Mouse (Mus musculus) intestine, embryonic 14.5 days (tissue): ENCODE results near the gene 1700003F12Rik. TPM values are rescaled to one million over a fixed set of nuclear protein-coding genes. Genes with fewer than 3 reads are reported as not detected.

Source experiments
- ATAC-seq: fragments of 200-750 bp; cut with Nextera tagmentation; replicated peaks from 2 replicates; pipeline ENCODE4 v1.8.0; 2017; ENCODE audit warnings: low read depth, moderate number of reproducible peaks, moderate TSS enrichment, moderate library complexity; ENCODE audit not compliant: low FRiP score, low TSS enrichment
- DNase-seq: peaks from one replicate; pipeline ENCODE4 v3.0.0-alpha.2; 2018; ENCODE audit warnings: low spot score
- H3K27ac ChIP-seq: fragments of 300-500 bp; sonication (generic); 2 replicates; pipeline ENCODE4 v1.5.1; 2014; ENCODE audit warnings: low read depth, mild to moderate bottlenecking, control low read depth
- H3K27me3 ChIP-seq: fragments of 300-500 bp; sonication (generic); replicated peaks from 2 replicates; pipeline ENCODE4 v1.6.1; 2014; ENCODE audit warnings: low read length, control low read depth; ENCODE audit not compliant: control insufficient read depth, insufficient read depth
- H3K36me3 ChIP-seq: fragments of 300-500 bp; sonication (generic); 2 replicates; pipeline ENCODE4 v1.6.1; 2014; ENCODE audit warnings: low read length, control low read depth; ENCODE audit not compliant: control insufficient read depth, insufficient read depth
- H3K4me1 ChIP-seq: fragments of 300-500 bp; sonication (generic); replicated peaks from 2 replicates; pipeline ENCODE4 v1.6.1; 2014; ENCODE audit warnings: low read length, control low read depth, mixed read lengths; ENCODE audit not compliant: control insufficient read depth, insufficient read depth
- H3K4me2 ChIP-seq: fragments of 300-500 bp; sonication (generic); 2 replicates; pipeline ENCODE4 v1.6.1; 2014; ENCODE audit warnings: low read length
- H3K4me3 ChIP-seq: fragments of 300-500 bp; sonication (generic); 2 replicates; pipeline ENCODE4 v1.5.1; 2014; ENCODE audit warnings: low read depth, low read length, control low read depth, mixed read lengths
- H3K9ac ChIP-seq: fragments of 300-500 bp; sonication (generic); 2 replicates; pipeline ENCODE4 v1.6.1; 2014; ENCODE audit warnings: mild to moderate bottlenecking, low read length
- H3K9me3 ChIP-seq: fragments of 300-500 bp; sonication (generic); 2 replicates; pipeline ENCODE4 v1.6.1; 2016; ENCODE audit warnings: low read length, control low read depth; ENCODE audit not compliant: control insufficient read depth
- WGBS: fragments of 180-500 bp; shearing (Covaris S2); extraction: QIAGEN DNeasy Blood & Tissue Kit; methylation state at CpG from one replicate; pipeline ENCODE4 v1.1.7; 2014; 5-methylcytosine and 5-hydroxymethylcytosine counted together
- polyA plus RNA-seq: library from polyadenylated mRNA; unstranded; fragments of >200 nt; fragmentation: Nextera tagmentation; extraction: Ambion mirVana; gene quantifications from 2 replicates; pipeline ENCODE4 v1.2.1, GENCODE M21; 2014

Gene 1700003F12Rik
- polyA plus RNA-seq, 1 experiment from 2014 or later: 0.55 TPM

DNA sequence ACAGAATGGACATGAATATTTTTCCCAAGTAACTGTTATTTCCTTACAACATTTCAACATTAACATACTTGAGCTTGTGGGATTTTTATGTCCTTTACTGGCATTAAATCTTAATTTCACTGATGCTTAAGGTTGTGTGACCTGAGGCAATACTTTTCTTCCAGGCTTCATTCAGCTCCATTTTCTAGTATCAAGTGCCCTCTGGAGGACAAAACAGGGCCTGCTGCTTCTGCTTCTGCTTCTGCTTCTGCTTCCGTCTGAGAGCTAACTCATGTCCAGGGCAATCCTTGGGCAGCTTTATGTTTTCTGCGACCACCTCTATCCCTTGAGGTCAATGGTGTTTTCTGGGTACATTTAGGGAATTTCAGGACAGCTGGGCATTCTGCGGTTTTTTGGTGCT is 7.2 kb upstream of the 1700003F12Rik start:
- peaks cover 26% of the 10 kb centered on the region for H3K36me3 ChIP-seq
- DNase-seq (no peak), ATAC-seq (no peak)
- no peaks in the 10 kb centered on the region for H3K27me3 ChIP-seq
- no peak overlapping the region for H3K27ac ChIP-seq
- no peak overlapping the region for H3K9ac ChIP-seq
- H3K4me3 ChIP-seq: no peak overlapping the region
- H3K4me1 ChIP-seq: peaks cover 9% of the 10 kb centered on the region; the same call in 1 of the 2 replicates
- H3K4me2 ChIP-seq: no peak overlapping the region
- no peaks in the 10 kb centered on the region for H3K9me3 ChIP-seq
- WGBS: 83% methylated on average over 3 of the region's 3 CpGs

GRCm38 (mm10) chr2:154541630-154542029 is 5.3 kb upstream of the 1700003F12Rik start:
- ATAC-seq (no peak), DNase-seq (no peak)
- Histone ChIP-seq H3K9ac (no peak overlapping the region), H3K27ac (no peak overlapping the region), H3K27me3 (no peaks in the 10 kb centered on the region), H3K4me1 (peaks cover 9% of the 10 kb centered on the region; the same call in 1 of the 2 replicates), H3K9me3 (no peaks in the 10 kb centered on the region), H3K4me2 (no peak overlapping the region), H3K4me3 (no peak overlapping the region), H3K36me3 (0 out of 2 replicates have a peak, but pooled peaks cover 8% of the 10 kb centered on the region)
- WGBS: 90% methylated on average over 2 of the region's 2 CpGs

DNA sequence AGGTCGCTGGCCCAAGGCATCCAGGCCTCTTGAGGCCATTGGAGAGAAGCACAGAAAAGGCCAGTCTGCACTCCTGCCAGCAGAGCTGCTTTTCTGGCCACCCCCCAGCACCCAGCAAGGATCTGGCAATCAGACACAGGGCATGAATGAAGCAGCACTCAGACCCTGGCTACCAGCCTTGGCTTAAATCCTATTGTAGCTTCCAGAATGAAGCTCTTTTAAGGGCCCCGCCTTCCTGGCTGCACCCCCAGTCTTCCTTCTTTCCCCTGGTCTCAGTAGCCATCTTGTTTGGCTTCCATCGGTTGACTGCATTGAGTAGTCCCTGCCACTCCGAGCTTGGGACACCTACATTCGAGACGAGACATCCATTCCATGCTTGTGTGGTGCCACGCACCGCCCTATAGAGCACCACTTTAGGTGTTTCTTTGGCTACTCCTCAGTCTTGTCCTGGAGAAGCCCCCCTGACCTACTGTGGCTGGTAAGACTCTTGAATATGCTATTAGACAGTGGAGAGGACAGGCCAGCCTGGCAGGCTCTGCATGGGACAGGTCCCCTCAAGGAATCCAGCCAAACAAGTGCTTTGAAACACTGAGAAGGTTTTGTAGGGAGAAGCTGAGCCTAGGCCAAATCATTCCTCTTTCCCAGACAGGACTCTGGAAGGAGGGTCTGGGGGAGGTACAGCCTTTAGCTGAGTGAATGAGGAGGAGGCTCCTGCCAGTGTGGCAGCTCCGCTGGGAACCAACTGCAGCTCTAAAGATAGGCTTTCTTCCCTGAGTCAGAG is 3.1 kb upstream of the 1700003F12Rik start:
- Histone ChIP-seq H3K4me3 (no peak overlapping the region), H3K36me3 (no peaks in the 10 kb centered on the region), H3K27me3 (peaks cover under 1% of the 10 kb centered on the region; the same call in 1 of the 2 replicates), H3K9me3 (no peaks in the 10 kb centered on the region), H3K4me2 (no peak overlapping the region), H3K9ac (no peak overlapping the region), H3K4me1 (peaks cover 3% of the 10 kb centered on the region; the same call in 1 of the 2 replicates), H3K27ac (no peak overlapping the region)
- WGBS: 83% methylated on average over 9 of the region's 9 CpGs
- ATAC-seq (no peak), DNase-seq (no peak)

DNA sequence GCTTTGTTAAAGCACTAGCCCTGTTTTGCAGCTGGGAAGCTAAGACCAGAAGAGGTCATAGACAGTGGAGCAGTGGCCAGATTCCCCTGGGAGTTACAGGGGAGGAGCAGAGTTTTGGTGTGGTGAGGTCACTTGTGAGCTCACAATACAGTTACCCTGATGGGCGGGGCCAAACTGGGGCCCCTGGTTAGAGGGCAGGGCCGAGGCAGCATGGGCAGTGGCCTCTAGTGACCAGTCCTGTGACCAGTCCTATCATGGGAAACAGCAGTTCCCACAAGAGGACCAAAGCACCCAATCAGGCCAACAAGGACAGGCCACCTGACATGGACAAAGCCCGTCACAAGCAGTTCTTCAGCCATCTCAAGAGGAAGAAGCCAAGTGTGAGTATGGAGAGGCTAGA is 1.8 kb downstream of the 1700003F12Rik start:
- no peak overlapping the region for H3K27ac ChIP-seq
- no peak for DNase-seq
- no peak overlapping the region for H3K4me3 ChIP-seq
- no peak overlapping the region for H3K9ac ChIP-seq
- peaks cover 36% of the 10 kb centered on the region for H3K27me3 ChIP-seq
- 55% methylated on average over 3 of the region's 3 CpGs for WGBS
- no peak for ATAC-seq
- no peak overlapping the region for H3K4me2 ChIP-seq
- no peaks in the 10 kb centered on the region for H3K36me3 ChIP-seq
- H3K4me1 ChIP-seq: peaks cover 13% of the 10 kb centered on the region
- no peaks in the 10 kb centered on the region for H3K9me3 ChIP-seq

GRCm38 (mm10) chr2:154549127-154549885 is 2.4 kb downstream of the 1700003F12Rik start:
- DNase-seq: peak; percentile 86
- Histone ChIP-seq H3K27ac (no peak overlapping the region), H3K4me2 (peak overlapping the region; percentile 89), H3K4me3 (peak overlapping the region; percentile 40), H3K27me3 (peaks cover 36% of the 10 kb centered on the region), H3K9me3 (no peaks in the 10 kb centered on the region), H3K9ac (peak overlapping the region; percentile 41), H3K4me1 (peaks cover 13% of the 10 kb centered on the region), H3K36me3 (no peaks in the 10 kb centered on the region)
- peak; percentile 71 for ATAC-seq
- 4% methylated on average over 48 of the region's 48 CpGs for WGBS

DNA sequence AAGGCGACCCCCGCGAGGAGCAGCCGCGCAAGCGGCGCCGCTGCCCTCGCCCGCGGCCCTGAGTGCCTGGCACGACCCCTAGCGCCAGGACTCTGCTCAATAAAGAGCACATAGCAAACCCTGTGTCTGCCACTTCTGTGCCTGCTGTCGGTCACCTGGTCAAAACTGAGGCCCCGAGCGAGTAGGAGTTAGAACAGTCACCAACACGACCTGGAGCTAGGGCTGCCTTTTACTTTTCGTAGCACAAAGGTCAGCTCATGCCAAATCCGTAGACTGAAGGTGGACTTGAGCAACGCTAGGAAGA is 3.0 kb downstream of the 1700003F12Rik start:
- H3K4me1 ChIP-seq: peaks cover 13% of the 10 kb centered on the region
- no peak overlapping the region for H3K9ac ChIP-seq
- H3K4me3 ChIP-seq: 0 out of 2 replicates have a peak overlapping the region, but pooled peaks have one; percentile 40
- no peaks in the 10 kb centered on the region for H3K9me3 ChIP-seq
- H3K27ac ChIP-seq: no peak overlapping the region
- ATAC-seq (no peak), DNase-seq (no peak)
- H3K36me3 ChIP-seq: no peaks in the 10 kb centered on the region
- peaks cover 36% of the 10 kb centered on the region for H3K27me3 ChIP-seq
- H3K4me2 ChIP-seq: peak overlapping the region; percentile 89
- WGBS: 18% methylated on average over 20 of the region's 20 CpGs

GRCm38 (mm10) chr2:154550937-154551336 is 4.1 kb downstream of the 1700003F12Rik start:
- H3K27me3 ChIP-seq: peaks cover 36% of the 10 kb centered on the region
- ATAC-seq: no peak
- H3K4me3 ChIP-seq: no peak overlapping the region
- H3K9ac ChIP-seq: no peak overlapping the region
- 67% methylated on average over 2 of the region's 2 CpGs for WGBS
- H3K36me3 ChIP-seq: no peaks in the 10 kb centered on the region
- no peak for DNase-seq
- no peak overlapping the region for H3K27ac ChIP-seq
- peaks cover 13% of the 10 kb centered on the region for H3K4me1 ChIP-seq
- no peak overlapping the region for H3K4me2 ChIP-seq
- H3K9me3 ChIP-seq: no peaks in the 10 kb centered on the region

GRCm38 (mm10) chr2:154551476-154551875 is 4.6 kb downstream of the 1700003F12Rik start, which contains the start of gene Actl10:
Gene Actl10, plus strand, starts transcription at chr2:154551776.
- H3K4me3 ChIP-seq: no peak within 1 kb of the TSS
- no peak for DNase-seq
- 76% methylated on average over 4 of the region's 4 CpGs for WGBS

More at GRCm38 (mm10) chr2:154551476-154551875, 4.6 kb downstream of the 1700003F12Rik start, which contains the start of gene Actl10:
- Histone ChIP-seq H3K36me3 (no peaks in the 10 kb centered on the region), H3K9ac (no peak within 1 kb of the TSS), H3K4me1 (peaks cover 13% of the 10 kb centered on the region), H3K27me3 (peaks cover 36% of the 10 kb centered on the region), H3K4me2 (peak within 1 kb of the TSS; percentile 32), H3K27ac (no peak within 1 kb of the TSS), H3K9me3 (no peaks in the 10 kb centered on the region)
- no peak for ATAC-seq
